Mouse (Mus musculus): ENCODE data around the gene Ulk4. TPM values are rescaled to one million over a fixed set of nuclear protein-coding genes. Genes with fewer than 3 reads are reported as not detected.

Ulk4 gene
- polyA plus RNA-seq, 1 experiment from 2014 or later: 198 TPM

- H3K4me3 ChIP-seq: no peak overlapping the region
- no peak overlapping the region for H3K4me2 ChIP-seq (replicated peaks)
- no peaks in the 10 kb centered on the region for H3K4me1 ChIP-seq
- H3K36me3 ChIP-seq: no peaks in the 10 kb centered on the region
- H3K9ac ChIP-seq: no peak overlapping the region
- H3K27ac ChIP-seq: no peak overlapping the region
- H3K9me3 ChIP-seq: no peaks in the 10 kb centered on the region
- no peak for ATAC-seq (ENCODE audit: insufficient number of reproducible peaks, insufficient read depth, low FRiP score, low TSS enrichment)
- no peaks in the 10 kb centered on the region for H3K27me3 ChIP-seq
- 65% methylated on average over 2 of the region's 2 CpGs for WGBS
Measured at GRCm38 (mm10) chr9:121129533-121129932, 147.5 kb downstream of the Ulk4 start.

- H3K9ac ChIP-seq: no peak overlapping the region
- WGBS: 87% methylated on average over 8 of the region's 8 CpGs
- H3K36me3 ChIP-seq: no peaks in the 10 kb centered on the region
- H3K27me3 ChIP-seq: no peaks in the 10 kb centered on the region
- H3K4me3 ChIP-seq: no peak overlapping the region
- H3K27ac ChIP-seq: no peak overlapping the region
- no peak overlapping the region for H3K4me2 ChIP-seq (replicated peaks)
- no peak for ATAC-seq (ENCODE audit: insufficient number of reproducible peaks, insufficient read depth, low FRiP score, low TSS enrichment)
- H3K4me1 ChIP-seq: no peaks in the 10 kb centered on the region
- no peaks in the 10 kb centered on the region for H3K9me3 ChIP-seq
Measured at GRCm38 (mm10) chr9:121128934-121129333, 148.1 kb downstream of the Ulk4 start.

GRCm38 (mm10) chr9:121127025-121127424 lies 150.0 kb downstream of the Ulk4 start:
- Histone ChIP-seq H3K4me3 (no peak overlapping the region), H3K4me2 (replicated peaks) (no peak overlapping the region), H3K4me1 (no peaks in the 10 kb centered on the region), H3K27me3 (no peaks in the 10 kb centered on the region), H3K9ac (no peak overlapping the region), H3K27ac (no peak overlapping the region), H3K9me3 (no peaks in the 10 kb centered on the region), H3K36me3 (no peaks in the 10 kb centered on the region)
- no peak for ATAC-seq (ENCODE audit: insufficient number of reproducible peaks, insufficient read depth, low FRiP score, low TSS enrichment)
- 76% methylated on average over 2 of the region's 2 CpGs for WGBS

GRCm38 (mm10) chr9:121124705-121125104 lies 152.3 kb downstream of the Ulk4 start:
- no peaks in the 10 kb centered on the region for H3K4me1 ChIP-seq
- no peak overlapping the region for H3K4me2 ChIP-seq (replicated peaks)
- WGBS: 76% methylated on average over 8 of the region's 8 CpGs
- H3K9ac ChIP-seq: no peak overlapping the region
- no peaks in the 10 kb centered on the region for H3K36me3 ChIP-seq
- no peaks in the 10 kb centered on the region for H3K27me3 ChIP-seq
- no peak overlapping the region for H3K4me3 ChIP-seq
- H3K9me3 ChIP-seq: no peaks in the 10 kb centered on the region
- ATAC-seq (ENCODE audit: insufficient number of reproducible peaks, insufficient read depth, low FRiP score, low TSS enrichment): no peak
- no peak overlapping the region for H3K27ac ChIP-seq

GRCm38 (mm10) chr9:121122039-121122438 lies 155.0 kb downstream of the Ulk4 start:
- Histone ChIP-seq H3K4me2 (replicated peaks) (no peak overlapping the region), H3K4me3 (no peak overlapping the region), H3K36me3 (no peaks in the 10 kb centered on the region), H3K4me1 (no peaks in the 10 kb centered on the region), H3K9me3 (no peaks in the 10 kb centered on the region), H3K27ac (no peak overlapping the region), H3K9ac (no peak overlapping the region), H3K27me3 (no peaks in the 10 kb centered on the region)
- no peak for ATAC-seq (ENCODE audit: insufficient number of reproducible peaks, insufficient read depth, low FRiP score, low TSS enrichment)
- WGBS: 51% methylated on average over 5 of the region's 5 CpGs

- no peak overlapping the region for H3K27ac ChIP-seq
- H3K4me2 ChIP-seq (replicated peaks): no peak overlapping the region
- no peaks in the 10 kb centered on the region for H3K9me3 ChIP-seq
- no peak overlapping the region for H3K4me3 ChIP-seq
- H3K9ac ChIP-seq: no peak overlapping the region
- no peaks in the 10 kb centered on the region for H3K27me3 ChIP-seq
- no peaks in the 10 kb centered on the region for H3K36me3 ChIP-seq
- ATAC-seq (ENCODE audit: insufficient number of reproducible peaks, insufficient read depth, low FRiP score, low TSS enrichment): no peak
- no peaks in the 10 kb centered on the region for H3K4me1 ChIP-seq
- WGBS: 78% methylated on average over 4 of the region's 4 CpGs
Measured at GRCm38 (mm10) chr9:121117936-121118335, 159.1 kb downstream of the Ulk4 start.

GRCm38 (mm10) chr9:121112131-121112530 lies 164.9 kb downstream of the Ulk4 start:
- Histone ChIP-seq H3K4me2 (replicated peaks) (no peak overlapping the region), H3K27me3 (peaks cover 3% of the 10 kb centered on the region; the same call in 1 of the 2 replicates), H3K4me3 (no peak overlapping the region), H3K36me3 (no peaks in the 10 kb centered on the region), H3K4me1 (0 out of 2 replicates have a peak, but pooled peaks cover 7% of the 10 kb centered on the region), H3K9me3 (no peaks in the 10 kb centered on the region), H3K27ac (no peak overlapping the region), H3K9ac (no peak overlapping the region)
- ATAC-seq (ENCODE audit: insufficient number of reproducible peaks, insufficient read depth, low FRiP score, low TSS enrichment): no peak
- 68% methylated on average over 1 of the region's 1 CpGs for WGBS

GRCm38 (mm10) chr9:121108110-121108509 lies 168.9 kb downstream of the Ulk4 start:
- H3K27me3 ChIP-seq: peaks cover 3% of the 10 kb centered on the region; the same call in 1 of the 2 replicates
- H3K9ac ChIP-seq: no peak overlapping the region
- H3K4me1 ChIP-seq: 0 out of 2 replicates have a peak, but pooled peaks cover 7% of the 10 kb centered on the region
- H3K4me2 ChIP-seq (replicated peaks): no peak overlapping the region
- no peak overlapping the region for H3K27ac ChIP-seq
- WGBS: 13% methylated on average over 10 of the region's 10 CpGs
- H3K36me3 ChIP-seq: no peaks in the 10 kb centered on the region
- ATAC-seq (ENCODE audit: insufficient number of reproducible peaks, insufficient read depth, low FRiP score, low TSS enrichment): no peak
- H3K4me3 ChIP-seq: no peak overlapping the region
- no peaks in the 10 kb centered on the region for H3K9me3 ChIP-seq

- H3K4me1 ChIP-seq: 0 out of 2 replicates have a peak, but pooled peaks cover 7% of the 10 kb centered on the region
- no peak for ATAC-seq (ENCODE audit: insufficient number of reproducible peaks, insufficient read depth, low FRiP score, low TSS enrichment)
- H3K27me3 ChIP-seq: peaks cover 3% of the 10 kb centered on the region; the same call in 1 of the 2 replicates
- no peaks in the 10 kb centered on the region for H3K9me3 ChIP-seq
- no peak overlapping the region for H3K27ac ChIP-seq
- WGBS: 67% methylated on average over 5 of the region's 5 CpGs
- H3K4me3 ChIP-seq: no peak overlapping the region
- H3K4me2 ChIP-seq (replicated peaks): no peak overlapping the region
- no peak overlapping the region for H3K9ac ChIP-seq
- H3K36me3 ChIP-seq: no peaks in the 10 kb centered on the region
Measured at GRCm38 (mm10) chr9:121107643-121108042, 169.4 kb downstream of the Ulk4 start.

GRCm38 (mm10) chr9:121107101-121107500 lies 169.9 kb downstream of the Ulk4 start:
- no peak overlapping the region for H3K27ac ChIP-seq
- no peak overlapping the region for H3K4me2 ChIP-seq (replicated peaks)
- no peak overlapping the region for H3K9ac ChIP-seq
- H3K4me3 ChIP-seq: no peak overlapping the region
- H3K9me3 ChIP-seq: no peaks in the 10 kb centered on the region
- no peak for ATAC-seq (ENCODE audit: insufficient number of reproducible peaks, insufficient read depth, low FRiP score, low TSS enrichment)
- H3K36me3 ChIP-seq: no peaks in the 10 kb centered on the region
- 26% methylated on average over 11 of the region's 11 CpGs for whole genome bisulfite sequencing
- 0 out of 2 replicates have a peak, but pooled peaks cover 7% of the 10 kb centered on the region for H3K4me1 ChIP-seq
- peaks cover 3% of the 10 kb centered on the region; the same call in 1 of the 2 replicates for H3K27me3 ChIP-seq

GRCm38 (mm10) chr9:121101516-121101915 lies 175.5 kb downstream of the Ulk4 start:
- Histone ChIP-seq H3K4me1 (no peaks in the 10 kb centered on the region), H3K9ac (no peak overlapping the region), H3K27ac (no peak overlapping the region), H3K4me2 (replicated peaks) (no peak overlapping the region), H3K36me3 (0 out of 2 replicates have a peak, but pooled peaks cover 2% of the 10 kb centered on the region), H3K9me3 (no peaks in the 10 kb centered on the region), H3K27me3 (no peaks in the 10 kb centered on the region), H3K4me3 (no peak overlapping the region)
- WGBS: 87% methylated on average over 10 of the region's 10 CpGs
- ATAC-seq (ENCODE audit: insufficient number of reproducible peaks, insufficient read depth, low FRiP score, low TSS enrichment): no peak

GRCm38 (mm10) chr9:121099453-121099852 lies 177.5 kb downstream of the Ulk4 start:
- WGBS: 84% methylated on average over 10 of the region's 10 CpGs
- Histone ChIP-seq H3K36me3 (0 out of 2 replicates have a peak, but pooled peaks cover 2% of the 10 kb centered on the region), H3K27me3 (no peaks in the 10 kb centered on the region), H3K4me1 (no peaks in the 10 kb centered on the region), H3K9ac (no peak overlapping the region), H3K4me3 (no peak overlapping the region), H3K9me3 (no peaks in the 10 kb centered on the region), H3K4me2 (replicated peaks) (no peak overlapping the region), H3K27ac (no peak overlapping the region)
- ATAC-seq (ENCODE audit: insufficient number of reproducible peaks, insufficient read depth, low FRiP score, low TSS enrichment): no peak

GRCm38 (mm10) chr9:121093760-121094159 lies 183.2 kb downstream of the Ulk4 start:
- Histone ChIP-seq H3K4me3 (no peak overlapping the region), H3K27ac (no peak overlapping the region), H3K27me3 (no peaks in the 10 kb centered on the region), H3K36me3 (no peaks in the 10 kb centered on the region), H3K9ac (no peak overlapping the region), H3K4me2 (replicated peaks) (no peak overlapping the region), H3K9me3 (no peaks in the 10 kb centered on the region), H3K4me1 (no peaks in the 10 kb centered on the region)
- 89% methylated on average over 7 of the region's 7 CpGs for WGBS
- ATAC-seq (ENCODE audit: insufficient number of reproducible peaks, insufficient read depth, low FRiP score, low TSS enrichment): no peak

Measured in embryonic facial prominence, embryonic 12.5 days (tissue).